Mouse (Mus musculus): Measurements from ENCODE around the gene Pdgfb. TPM values are rescaled to one million over a fixed set of nuclear protein-coding genes. Genes with fewer than 3 reads are reported as not detected.

The Pdgfb gene
- polyA plus RNA-seq, 1 experiment, result 21.7 TPM

DNA sequence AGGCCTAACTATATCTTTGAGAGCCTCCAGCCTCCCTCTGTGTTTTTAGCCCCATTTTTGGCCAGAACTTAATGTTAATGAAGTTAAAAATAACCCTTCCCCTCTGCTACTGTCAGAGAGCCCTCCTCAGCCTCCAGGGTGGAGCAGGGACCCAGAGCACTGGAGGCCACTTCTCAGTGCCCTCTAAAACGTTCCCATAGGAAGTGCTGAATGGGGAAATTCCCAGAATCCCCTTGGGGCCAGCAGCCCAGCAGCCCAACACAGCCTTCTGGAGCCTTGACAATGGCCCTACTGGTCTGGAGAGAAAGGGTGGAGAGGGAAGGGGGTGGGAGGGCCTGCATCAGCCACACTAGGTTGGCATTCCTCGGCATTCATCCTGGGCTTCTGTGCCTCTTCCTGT lies 11.2 kb downstream of the Pdgfb start:
- Histone ChIP-seq H3K27me3 (ENCODE audit: control insufficient read depth, insufficient read depth, insufficient read length) (no peaks in the 10 kb centered on the region), H3K4me3 (no peak overlapping the region), H3K36me3 (ENCODE audit: control insufficient read depth, insufficient read depth) (peaks cover 17% of the 10 kb centered on the region), H3ac (ENCODE audit: control insufficient read depth, insufficient read length) (no peak overlapping the region), H3K4me2 (ENCODE audit: low read depth) (no peak overlapping the region), H3K79me2 (ENCODE audit: control insufficient read depth, insufficient read depth) (peaks cover 32% of the 10 kb centered on the region)
- TF ChIP-seq CEBPB (IDR thresholded peaks at IDR 0.05; ENCODE audit: insufficient read depth, poor library complexity, severe bottlenecking) (no peak), REST (IDR thresholded peaks at IDR 0.05; ENCODE audit: insufficient read depth, insufficient read length) (no peak), TCF12 (IDR thresholded peaks at IDR 0.05; ENCODE audit: insufficient read depth, poor library complexity, severe bottlenecking) (no peak)

DNA sequence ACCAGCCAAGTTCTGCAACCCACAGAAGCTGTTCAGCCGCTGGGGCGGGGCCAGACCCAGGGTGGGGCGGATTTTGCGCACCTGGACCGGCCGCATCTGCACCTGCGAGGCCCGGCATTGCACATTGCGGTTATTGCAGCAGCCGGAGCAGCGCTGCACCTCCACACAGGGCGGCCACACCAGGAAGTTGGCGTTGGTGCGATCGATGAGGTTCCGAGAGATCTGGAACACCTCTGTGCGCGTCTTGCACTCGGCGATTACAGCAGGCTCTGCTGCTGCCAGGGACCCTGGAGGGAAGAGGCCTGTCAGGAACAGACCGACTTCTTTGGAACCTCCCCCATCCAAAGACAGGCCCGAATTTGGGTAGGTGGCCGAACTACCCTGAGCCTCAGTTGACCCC lies 13.2 kb downstream of the Pdgfb start:
- TF ChIP-seq MYOD1 (IDR thresholded peaks at IDR 0.05; ENCODE audit: control insufficient read depth in 1 of 3, insufficient read length in 2 of 3, low read depth in 2 of 3), result no peak
- no peak for TF ChIP-seq MAX (IDR thresholded peaks at IDR 0.05; ENCODE audit: low read depth)
- TF ChIP-seq USF1 (IDR thresholded peaks at IDR 0.05; ENCODE audit: low read depth), result no peak
- TF ChIP-seq MYOG (IDR thresholded peaks at IDR 0.05; ENCODE audit: control insufficient read depth in 1 of 3, insufficient read depth in 1 of 3, insufficient read length in 2 of 3, low read depth in 2 of 3), result no peak
- TF ChIP-seq POLR2A (IDR thresholded peaks at IDR 0.05; ENCODE audit: insufficient read length, low read depth), result no peak
- TF ChIP-seq TCF3 (IDR thresholded peaks at IDR 0.05; ENCODE audit: insufficient read length, low read depth), result no peak
- TF ChIP-seq E2F4 (IDR thresholded peaks at IDR 0.05; ENCODE audit: insufficient read depth), result no peak
- TF ChIP-seq POLR2AphosphoS2 (IDR thresholded peaks at IDR 0.05; ENCODE audit: insufficient read length, low read depth), result no peak
- TF ChIP-seq REST (IDR thresholded peaks at IDR 0.05; ENCODE audit: insufficient read depth, insufficient read length), result no peak
- TF ChIP-seq CEBPB (IDR thresholded peaks at IDR 0.05; ENCODE audit: insufficient read depth, poor library complexity, severe bottlenecking), result no peak
- TF ChIP-seq SRF (IDR thresholded peaks at IDR 0.05; ENCODE audit: control insufficient read depth, insufficient read length, low read depth), result no peak
- no peak for TF ChIP-seq TCF12 (IDR thresholded peaks at IDR 0.05; ENCODE audit: insufficient read depth, poor library complexity, severe bottlenecking)
- H3K4me3 ChIP-seq, result no peak overlapping the region
- H3K4me2 ChIP-seq (ENCODE audit: low read depth), result no peak overlapping the region
- H3K79me2 ChIP-seq (ENCODE audit: control insufficient read depth, insufficient read depth), result peaks cover 12% of the 10 kb centered on the region
- H3K36me3 ChIP-seq (ENCODE audit: control insufficient read depth, insufficient read depth), result peaks cover 23% of the 10 kb centered on the region
- no peak overlapping the region for H3ac ChIP-seq (ENCODE audit: control insufficient read depth, insufficient read length)
- no peaks in the 10 kb centered on the region for H3K27me3 ChIP-seq (ENCODE audit: control insufficient read depth, insufficient read depth, insufficient read length)

DNA sequence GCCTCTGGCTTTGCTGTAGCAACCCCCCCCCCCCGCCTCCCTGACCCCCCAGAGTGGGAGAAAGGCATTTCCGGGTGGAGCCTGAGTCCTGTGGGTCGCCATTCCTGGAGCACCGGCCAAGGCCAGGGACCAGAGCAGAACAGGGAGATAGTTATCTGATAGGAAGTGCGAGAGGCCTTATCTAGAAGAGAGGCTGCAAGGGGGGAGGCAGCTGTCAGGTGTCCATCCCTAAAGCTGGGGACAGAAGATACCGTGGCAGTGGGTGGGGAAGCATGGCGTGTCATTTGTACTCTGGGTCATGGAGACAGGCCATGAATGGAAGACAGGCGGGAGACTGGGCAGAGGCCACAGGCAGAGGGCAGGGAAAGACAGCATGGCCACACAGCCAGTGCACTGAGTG lies 14.1 kb downstream of the Pdgfb start:
- H3K36me3 ChIP-seq (ENCODE audit: control insufficient read depth, insufficient read depth), result peaks cover 23% of the 10 kb centered on the region
- no peak overlapping the region for H3K4me2 ChIP-seq (ENCODE audit: low read depth)
- H3K27me3 ChIP-seq (ENCODE audit: control insufficient read depth, insufficient read depth, insufficient read length), result no peaks in the 10 kb centered on the region
- H3ac ChIP-seq (ENCODE audit: control insufficient read depth, insufficient read length), result no peak overlapping the region
- H3K79me2 ChIP-seq (ENCODE audit: control insufficient read depth, insufficient read depth), result peaks cover 8% of the 10 kb centered on the region
- TF ChIP-seq TCF3 (IDR thresholded peaks at IDR 0.05; ENCODE audit: insufficient read length, low read depth), result no peak
- TF ChIP-seq REST (IDR thresholded peaks at IDR 0.05; ENCODE audit: insufficient read depth, insufficient read length), result no peak
- TF ChIP-seq POLR2A (IDR thresholded peaks at IDR 0.05; ENCODE audit: insufficient read length, low read depth), result no peak
- no peak for TF ChIP-seq E2F4 (IDR thresholded peaks at IDR 0.05; ENCODE audit: insufficient read depth)
- no peak for TF ChIP-seq TCF12 (IDR thresholded peaks at IDR 0.05; ENCODE audit: insufficient read depth, poor library complexity, severe bottlenecking)
- TF ChIP-seq MAX (IDR thresholded peaks at IDR 0.05; ENCODE audit: low read depth), result no peak
- no peak for TF ChIP-seq POLR2AphosphoS2 (IDR thresholded peaks at IDR 0.05; ENCODE audit: insufficient read length, low read depth)
- TF ChIP-seq MYOD1 (IDR thresholded peaks at IDR 0.05; ENCODE audit: control insufficient read depth in 1 of 3, insufficient read length in 2 of 3, low read depth in 2 of 3), result no peak
- TF ChIP-seq USF1 (IDR thresholded peaks at IDR 0.05; ENCODE audit: low read depth), result no peak
- no peak overlapping the region for H3K4me3 ChIP-seq

DNA sequence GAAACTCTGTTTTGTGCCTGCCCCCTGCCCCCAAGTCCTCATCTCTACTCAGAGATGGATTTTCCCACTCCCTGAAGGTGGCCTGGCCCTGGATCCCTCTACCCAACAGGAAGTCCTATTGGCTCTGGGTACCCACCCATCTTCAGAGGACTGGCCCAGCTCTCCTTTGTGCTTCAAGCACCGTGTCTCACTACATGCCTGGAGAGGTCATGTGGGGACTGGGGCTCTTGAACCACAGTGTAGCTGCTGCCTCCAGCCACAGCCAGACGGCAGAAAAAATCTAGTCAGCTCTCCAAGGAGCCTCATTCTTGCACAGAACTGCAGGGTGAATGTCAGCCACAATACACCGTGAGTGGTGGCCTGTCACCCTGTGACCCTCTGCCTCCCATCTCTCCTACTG lies 16.8 kb downstream of the Pdgfb start:
- TF ChIP-seq TCF12 (IDR thresholded peaks at IDR 0.05; ENCODE audit: insufficient read depth, poor library complexity, severe bottlenecking), result no peak
- TF ChIP-seq POLR2AphosphoS2 (IDR thresholded peaks at IDR 0.05; ENCODE audit: insufficient read length, low read depth), result no peak
- no peak for TF ChIP-seq MYOG (IDR thresholded peaks at IDR 0.05; ENCODE audit: control insufficient read depth in 1 of 3, insufficient read depth in 1 of 3, insufficient read length in 2 of 3, low read depth in 2 of 3)
- no peak for TF ChIP-seq REST (IDR thresholded peaks at IDR 0.05; ENCODE audit: insufficient read depth, insufficient read length)
- peaks cover 23% of the 10 kb centered on the region for H3K36me3 ChIP-seq (ENCODE audit: control insufficient read depth, insufficient read depth)
- H3K4me3 ChIP-seq, result no peak overlapping the region

DNA sequence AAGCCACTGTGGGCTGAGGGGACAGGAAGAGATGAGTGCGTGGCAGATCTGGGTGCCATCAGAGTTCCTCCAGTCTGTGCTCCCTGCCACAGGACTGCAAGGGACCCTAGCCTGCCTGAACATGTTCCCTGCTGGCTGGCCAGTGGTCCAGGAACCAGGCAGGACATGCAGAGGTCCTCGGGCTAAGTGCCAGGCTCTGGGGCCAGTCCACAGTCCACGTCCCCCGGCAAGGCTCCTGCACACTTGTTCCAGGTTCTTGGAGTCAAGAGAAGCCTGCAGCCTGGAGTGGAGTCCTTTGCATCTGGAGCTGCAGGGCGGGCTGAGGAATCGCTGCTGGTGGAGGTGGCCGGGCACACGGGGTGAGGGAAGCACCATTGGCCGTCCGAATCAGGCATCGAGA lies 18.0 kb downstream of the Pdgfb start:
- Histone ChIP-seq H3ac (ENCODE audit: control insufficient read depth, insufficient read length) (no peak overlapping the region), H3K36me3 (ENCODE audit: control insufficient read depth, insufficient read depth) (peaks cover 20% of the 10 kb centered on the region), H3K27me3 (ENCODE audit: control insufficient read depth, insufficient read depth, insufficient read length) (no peaks in the 10 kb centered on the region), H3K4me2 (ENCODE audit: low read depth) (no peak overlapping the region), H3K79me2 (ENCODE audit: control insufficient read depth, insufficient read depth) (no peaks in the 10 kb centered on the region), H3K4me3 (no peak overlapping the region)
- TF ChIP-seq MAX (IDR thresholded peaks at IDR 0.05; ENCODE audit: low read depth), result no peak
- TF ChIP-seq E2F4 (IDR thresholded peaks at IDR 0.05; ENCODE audit: insufficient read depth), result no peak
- TF ChIP-seq MYOG (IDR thresholded peaks at IDR 0.05; ENCODE audit: control insufficient read depth in 1 of 3, insufficient read depth in 1 of 3, insufficient read length in 2 of 3, low read depth in 2 of 3), result no peak
- TF ChIP-seq POLR2AphosphoS2 (IDR thresholded peaks at IDR 0.05; ENCODE audit: insufficient read length, low read depth), result no peak
- TF ChIP-seq POLR2A (IDR thresholded peaks at IDR 0.05; ENCODE audit: insufficient read length, low read depth), result no peak
- TF ChIP-seq MYOD1 (IDR thresholded peaks at IDR 0.05; ENCODE audit: control insufficient read depth in 1 of 3, insufficient read length in 2 of 3, low read depth in 2 of 3), result no peak
- no peak for TF ChIP-seq REST (IDR thresholded peaks at IDR 0.05; ENCODE audit: insufficient read depth, insufficient read length)
- no peak for TF ChIP-seq CEBPB (IDR thresholded peaks at IDR 0.05; ENCODE audit: insufficient read depth, poor library complexity, severe bottlenecking)
- no peak for TF ChIP-seq TCF12 (IDR thresholded peaks at IDR 0.05; ENCODE audit: insufficient read depth, poor library complexity, severe bottlenecking)
- TF ChIP-seq USF1 (IDR thresholded peaks at IDR 0.05; ENCODE audit: low read depth), result no peak
- TF ChIP-seq TCF3 (IDR thresholded peaks at IDR 0.05; ENCODE audit: insufficient read length, low read depth), result no peak
- no peak for TF ChIP-seq SRF (IDR thresholded peaks at IDR 0.05; ENCODE audit: control insufficient read depth, insufficient read length, low read depth)

More for the DNA sequence above, 16.8 kb downstream of the Pdgfb start:
- Histone ChIP-seq H3K27me3 (ENCODE audit: control insufficient read depth, insufficient read depth, insufficient read length) (no peaks in the 10 kb centered on the region), H3K4me2 (ENCODE audit: low read depth) (no peak overlapping the region), H3ac (ENCODE audit: control insufficient read depth, insufficient read length) (no peak overlapping the region), H3K79me2 (ENCODE audit: control insufficient read depth, insufficient read depth) (no peaks in the 10 kb centered on the region)
